Mouse (Mus musculus): Measurements from ENCODE around the gene Nrm. TPM values are rescaled to one million over a fixed set of nuclear protein-coding genes. Genes with fewer than 3 reads are reported as not detected.

The Nrm gene
- polyA plus RNA-seq, 1 experiment from 2014 or later = 33.2 TPM

- peak overlapping the region; percentile 31 for H3K27ac ChIP-seq
- no peak for ATAC-seq
- peaks cover 32% of the 10 kb centered on the region for H3K36me3 ChIP-seq
- peaks cover 71% of the 10 kb centered on the region for H3K4me1 ChIP-seq (replicated peaks)
- H3K9ac ChIP-seq (replicated peaks) = peak overlapping the region; percentile 97
- H3K9me3 ChIP-seq = no peaks in the 10 kb centered on the region
- H3K4me3 ChIP-seq (replicated peaks) = peak overlapping the region; percentile 84
- 74% methylated on average over 9 of the region's 9 CpGs for WGBS
- H3K4me2 ChIP-seq (replicated peaks) = peak overlapping the region; percentile 92
- H3K27me3 ChIP-seq = no peaks in the 10 kb centered on the region
These were observed 9.2 kb downstream of the Nrm start for GRCm38 (mm10) chr17:35870151-35870883.

- H3K36me3 ChIP-seq = peaks cover 38% of the 10 kb centered on the region
- H3K27me3 ChIP-seq = no peaks in the 10 kb centered on the region
- peaks cover 71% of the 10 kb centered on the region for H3K4me1 ChIP-seq (replicated peaks)
- H3K4me3 ChIP-seq (replicated peaks) = peak overlapping the region; percentile 84
- H3K4me2 ChIP-seq (replicated peaks) = peak overlapping the region; percentile 92
- peak overlapping the region; percentile 97; the same call in 1 of the 2 replicates for H3K9ac ChIP-seq (replicated peaks)
- H3K27ac ChIP-seq = peak overlapping the region; percentile 31; the same call in 1 of the 2 replicates
- ATAC-seq = no peak
- 93% methylated on average over 8 of the region's 8 CpGs for WGBS
- no peaks in the 10 kb centered on the region for H3K9me3 ChIP-seq
These were observed 10.0 kb downstream of the Nrm start for GRCm38 (mm10) chr17:35870884-35871696.

- peaks cover 41% of the 10 kb centered on the region for H3K36me3 ChIP-seq
- WGBS = 33% methylated on average over 21 of the region's 21 CpGs
- H3K4me2 ChIP-seq (replicated peaks) = peak overlapping the region; percentile 37
- H3K27ac ChIP-seq = 0 out of 2 replicates have a peak overlapping the region, but pooled peaks have one; percentile 47
- H3K27me3 ChIP-seq = no peaks in the 10 kb centered on the region
- ATAC-seq = peak; percentile 37; the same call in 1 of the 2 replicates
- H3K9ac ChIP-seq (replicated peaks) = peak overlapping the region; percentile 47; the same call in 1 of the 2 replicates
- peaks cover 51% of the 10 kb centered on the region for H3K4me1 ChIP-seq (replicated peaks)
- no peaks in the 10 kb centered on the region for H3K9me3 ChIP-seq
- peak overlapping the region; percentile 8; the same call in 1 of the 2 replicates for H3K4me3 ChIP-seq (replicated peaks)
These were observed 12.8 kb downstream of the Nrm start for GRCm38 (mm10) chr17:35873774-35874519.

GRCm38 (mm10) chr17:35874721-35875120 is 13.6 kb downstream of the Nrm start:
- Histone ChIP-seq H3K4me2 (replicated peaks) (no peak overlapping the region), H3K9me3 (no peaks in the 10 kb centered on the region), H3K4me3 (replicated peaks) (no peak overlapping the region), H3K36me3 (peaks cover 41% of the 10 kb centered on the region), H3K9ac (replicated peaks) (no peak overlapping the region), H3K4me1 (replicated peaks) (peaks cover 45% of the 10 kb centered on the region), H3K27me3 (no peaks in the 10 kb centered on the region), H3K27ac (no peak overlapping the region)
- WGBS = 91% methylated on average over 6 of the region's 6 CpGs
- no peak for ATAC-seq

GRCm38 (mm10) chr17:35879245-35880057 is 18.3 kb downstream of the Nrm start, which contains the start of gene Dhx16:
Dhx16 (plus strand) TSS chr17:35879819.
- Histone ChIP-seq H3K9ac (replicated peaks) (peak within 1 kb of the TSS; percentile 95), H3K4me2 (replicated peaks) (peak within 1 kb of the TSS; percentile 90), H3K4me3 (replicated peaks) (peak within 1 kb of the TSS; percentile 95), H3K4me1 (replicated peaks) (peaks cover 18% of the 10 kb centered on the region), H3K27ac (peak within 1 kb of the TSS; percentile 77), H3K9me3 (no peaks in the 10 kb centered on the region), H3K27me3 (no peaks in the 10 kb centered on the region), H3K36me3 (peaks cover 50% of the 10 kb centered on the region)
- peak; percentile 94 for ATAC-seq
- 5% methylated on average over 66 of the region's 66 CpGs for WGBS

- Histone ChIP-seq H3K4me1 (replicated peaks) (peaks cover 18% of the 10 kb centered on the region), H3K9me3 (no peaks in the 10 kb centered on the region), H3K4me3 (replicated peaks) (no peak overlapping the region), H3K4me2 (replicated peaks) (no peak overlapping the region), H3K27ac (no peak overlapping the region), H3K9ac (replicated peaks) (no peak overlapping the region), H3K27me3 (no peaks in the 10 kb centered on the region), H3K36me3 (peaks cover 64% of the 10 kb centered on the region)
- no peak for ATAC-seq
- 93% methylated on average over 17 of the region's 17 CpGs for WGBS
These were observed 21.8 kb downstream of the Nrm start for GRCm38 (mm10) chr17:35882924-35883323.

- Histone ChIP-seq H3K27ac (no peak overlapping the region), H3K4me2 (replicated peaks) (no peak overlapping the region), H3K4me1 (replicated peaks) (peaks cover 18% of the 10 kb centered on the region), H3K36me3 (peaks cover 73% of the 10 kb centered on the region), H3K9ac (replicated peaks) (no peak overlapping the region), H3K27me3 (no peaks in the 10 kb centered on the region), H3K4me3 (replicated peaks) (no peak overlapping the region), H3K9me3 (no peaks in the 10 kb centered on the region)
- ATAC-seq = no peak
- 98% methylated on average over 14 of the region's 14 CpGs for WGBS
These were observed 22.7 kb downstream of the Nrm start for GRCm38 (mm10) chr17:35883777-35884176.

- H3K27ac ChIP-seq = no peak overlapping the region
- H3K36me3 ChIP-seq = peaks cover 96% of the 10 kb centered on the region
- no peak overlapping the region for H3K9ac ChIP-seq (replicated peaks)
- ATAC-seq = no peak
- no peak overlapping the region for H3K4me2 ChIP-seq (replicated peaks)
- no peaks in the 10 kb centered on the region for H3K9me3 ChIP-seq
- no peak overlapping the region for H3K4me3 ChIP-seq (replicated peaks)
- 91% methylated on average over 11 of the region's 17 CpGs for WGBS
- no peaks in the 10 kb centered on the region for H3K27me3 ChIP-seq
- no peaks in the 10 kb centered on the region for H3K4me1 ChIP-seq (replicated peaks)
These were observed 26.6 kb downstream of the Nrm start for GRCm38 (mm10) chr17:35887725-35888124.

GRCm38 (mm10) chr17:35896781-35897643 is 35.9 kb downstream of the Nrm start, which contains the start of gene 2310061I04Rik:
2310061I04Rik (minus strand) TSS chr17:35897431.
- Histone ChIP-seq H3K4me3 (replicated peaks) (peak within 1 kb of the TSS; percentile 80), H3K27ac (peak within 1 kb of the TSS; percentile 93), H3K27me3 (no peaks in the 10 kb centered on the region), H3K9ac (replicated peaks) (peak within 1 kb of the TSS; percentile 93), H3K4me2 (replicated peaks) (peak within 1 kb of the TSS; percentile 100), H3K9me3 (no peaks in the 10 kb centered on the region), H3K36me3 (peaks cover 69% of the 10 kb centered on the region), H3K4me1 (replicated peaks) (peaks cover 23% of the 10 kb centered on the region)
- under 1% methylated on average over 80 of the region's 86 CpGs for WGBS
- peak; percentile 94 for ATAC-seq

Measured in midbrain, embryonic 13.5 days (tissue).